Mouse (Mus musculus): ENCODE results near the gene Tcf21. TPM values are rescaled to one million over a fixed set of nuclear protein-coding genes. Genes with fewer than 3 reads are reported as not detected.

Gene Tcf21
- polyA plus RNA-seq, 1 experiment from 2014 or later = 0.22 TPM

- H3K4me1 ChIP-seq (replicated peaks; ENCODE audit: control insufficient read depth, insufficient read depth, low read length) = no peaks in the 10 kb centered on the region
- no peaks in the 10 kb centered on the region for H3K27me3 ChIP-seq (replicated peaks; ENCODE audit: control insufficient read depth, insufficient read depth, low read length)
- ATAC-seq = no peak
- H3K4me3 ChIP-seq (replicated peaks; ENCODE audit: low read length) = no peak overlapping the region
- no peaks in the 10 kb centered on the region for H3K36me3 ChIP-seq (ENCODE audit: control insufficient read depth, insufficient read depth)
- H3K27ac ChIP-seq (ENCODE audit: low read length) = no peak overlapping the region
- no peak overlapping the region for H3K9ac ChIP-seq (replicated peaks; ENCODE audit: low read depth, low read length)
- WGBS = 47% methylated on average over 4 of the region's 4 CpGs
- H3K9me3 ChIP-seq (ENCODE audit: control insufficient read depth, low read length) = no peaks in the 10 kb centered on the region
- H3K4me2 ChIP-seq (ENCODE audit: low read length) = no peak overlapping the region
These were observed 38.5 kb downstream of the Tcf21 start for GRCm38 (mm10) chr10:22781466-22781865.

- WGBS = 22% methylated on average over 5 of the region's 5 CpGs
- Histone ChIP-seq H3K9ac (replicated peaks; ENCODE audit: low read depth, low read length) (no peak overlapping the region), H3K4me2 (ENCODE audit: low read length) (no peak overlapping the region), H3K27me3 (replicated peaks; ENCODE audit: control insufficient read depth, insufficient read depth, low read length) (no peaks in the 10 kb centered on the region), H3K4me1 (replicated peaks; ENCODE audit: control insufficient read depth, insufficient read depth, low read length) (0 out of 2 replicates have a peak, but pooled peaks cover 2% of the 10 kb centered on the region), H3K27ac (ENCODE audit: low read length) (no peak overlapping the region), H3K36me3 (ENCODE audit: control insufficient read depth, insufficient read depth) (no peaks in the 10 kb centered on the region), H3K9me3 (ENCODE audit: control insufficient read depth, low read length) (no peaks in the 10 kb centered on the region), H3K4me3 (replicated peaks; ENCODE audit: low read length) (no peak overlapping the region)
- ATAC-seq = no peak
These were observed 42.0 kb downstream of the Tcf21 start for GRCm38 (mm10) chr10:22777939-22778338.

- Histone ChIP-seq H3K9me3 (ENCODE audit: control insufficient read depth, low read length) (no peaks in the 10 kb centered on the region), H3K4me2 (ENCODE audit: low read length) (no peak overlapping the region), H3K4me3 (replicated peaks; ENCODE audit: low read length) (no peak overlapping the region), H3K4me1 (replicated peaks; ENCODE audit: control insufficient read depth, insufficient read depth, low read length) (0 out of 2 replicates have a peak, but pooled peaks cover 2% of the 10 kb centered on the region), H3K36me3 (ENCODE audit: control insufficient read depth, insufficient read depth) (no peaks in the 10 kb centered on the region), H3K27ac (ENCODE audit: low read length) (no peak overlapping the region), H3K9ac (replicated peaks; ENCODE audit: low read depth, low read length) (peak overlapping the region; percentile 38; the same call in 1 of the 2 replicates), H3K27me3 (replicated peaks; ENCODE audit: control insufficient read depth, insufficient read depth, low read length) (no peaks in the 10 kb centered on the region)
- 10% methylated on average over 7 of the region's 7 CpGs for WGBS
- ATAC-seq = peak; percentile 78
These were observed 43.8 kb downstream of the Tcf21 start for GRCm38 (mm10) chr10:22776007-22776698.

- Histone ChIP-seq H3K9ac (replicated peaks; ENCODE audit: low read depth, low read length) (no peak overlapping the region), H3K36me3 (ENCODE audit: control insufficient read depth, insufficient read depth) (no peaks in the 10 kb centered on the region), H3K27ac (ENCODE audit: low read length) (no peak overlapping the region), H3K4me2 (ENCODE audit: low read length) (no peak overlapping the region), H3K27me3 (replicated peaks; ENCODE audit: control insufficient read depth, insufficient read depth, low read length) (no peaks in the 10 kb centered on the region), H3K9me3 (ENCODE audit: control insufficient read depth, low read length) (no peaks in the 10 kb centered on the region), H3K4me1 (replicated peaks; ENCODE audit: control insufficient read depth, insufficient read depth, low read length) (0 out of 2 replicates have a peak, but pooled peaks cover 2% of the 10 kb centered on the region), H3K4me3 (replicated peaks; ENCODE audit: low read length) (no peak overlapping the region)
- 76% methylated on average over 2 of the region's 2 CpGs for WGBS
- ATAC-seq = no peak
These were observed 44.5 kb downstream of the Tcf21 start for GRCm38 (mm10) chr10:22775456-22775855.

DNA sequence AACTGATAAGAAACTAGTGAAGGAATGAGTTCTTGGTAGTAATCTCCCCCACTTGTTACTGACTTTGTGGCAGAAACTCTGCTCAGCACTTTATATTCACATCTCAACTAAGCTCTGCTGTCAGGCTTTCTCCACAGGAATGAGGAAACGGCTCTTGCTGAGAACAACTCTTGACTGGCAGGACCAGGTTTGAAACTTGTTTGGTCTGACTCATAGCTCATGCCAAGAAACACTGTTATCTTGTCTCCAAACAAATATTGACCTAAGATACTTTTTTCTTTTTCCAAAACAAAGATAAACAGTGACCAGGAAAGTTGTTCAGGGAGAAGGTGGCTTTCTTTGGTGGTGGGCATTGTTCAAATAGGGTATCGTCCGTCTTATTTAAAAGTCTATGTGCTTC is 45.3 kb downstream of the Tcf21 start:
- 91% methylated on average over 3 of the region's 3 CpGs for WGBS
- Histone ChIP-seq H3K36me3 (ENCODE audit: control insufficient read depth, insufficient read depth) (no peaks in the 10 kb centered on the region), H3K9ac (replicated peaks; ENCODE audit: low read depth, low read length) (no peak overlapping the region), H3K9me3 (ENCODE audit: control insufficient read depth, low read length) (no peaks in the 10 kb centered on the region), H3K4me1 (replicated peaks; ENCODE audit: control insufficient read depth, insufficient read depth, low read length) (0 out of 2 replicates have a peak, but pooled peaks cover 2% of the 10 kb centered on the region), H3K4me2 (ENCODE audit: low read length) (no peak overlapping the region), H3K27ac (ENCODE audit: low read length) (no peak overlapping the region), H3K4me3 (replicated peaks; ENCODE audit: low read length) (no peak overlapping the region), H3K27me3 (replicated peaks; ENCODE audit: control insufficient read depth, insufficient read depth, low read length) (no peaks in the 10 kb centered on the region)
- ATAC-seq = no peak

Other genes starting within 250 kb of the Tcf21 start
- gene Slc2a12, start 175.2 kb downstream of the Tcf21 start, polyA plus RNA-seq (2015; fragmentation: Nextera tagmentation; extraction: Ambion mirVana) = 4.2 and 5.0 TPM in 2 replicates
- 110 and 114 TPM in 2 replicates for gene Tbpl1, start 88.2 kb downstream of the Tcf21 start, polyA plus RNA-seq (2015; fragmentation: Nextera tagmentation; extraction: Ambion mirVana)